Mouse (Mus musculus): Measurements from ENCODE around the gene Sec14l2.
"Not testable (repeated sequence)": the region's sequence is repeated elsewhere in the genome, so short reads cannot be mapped to it uniquely, and the experiment has no call there.

The Sec14l2 gene

DNA sequence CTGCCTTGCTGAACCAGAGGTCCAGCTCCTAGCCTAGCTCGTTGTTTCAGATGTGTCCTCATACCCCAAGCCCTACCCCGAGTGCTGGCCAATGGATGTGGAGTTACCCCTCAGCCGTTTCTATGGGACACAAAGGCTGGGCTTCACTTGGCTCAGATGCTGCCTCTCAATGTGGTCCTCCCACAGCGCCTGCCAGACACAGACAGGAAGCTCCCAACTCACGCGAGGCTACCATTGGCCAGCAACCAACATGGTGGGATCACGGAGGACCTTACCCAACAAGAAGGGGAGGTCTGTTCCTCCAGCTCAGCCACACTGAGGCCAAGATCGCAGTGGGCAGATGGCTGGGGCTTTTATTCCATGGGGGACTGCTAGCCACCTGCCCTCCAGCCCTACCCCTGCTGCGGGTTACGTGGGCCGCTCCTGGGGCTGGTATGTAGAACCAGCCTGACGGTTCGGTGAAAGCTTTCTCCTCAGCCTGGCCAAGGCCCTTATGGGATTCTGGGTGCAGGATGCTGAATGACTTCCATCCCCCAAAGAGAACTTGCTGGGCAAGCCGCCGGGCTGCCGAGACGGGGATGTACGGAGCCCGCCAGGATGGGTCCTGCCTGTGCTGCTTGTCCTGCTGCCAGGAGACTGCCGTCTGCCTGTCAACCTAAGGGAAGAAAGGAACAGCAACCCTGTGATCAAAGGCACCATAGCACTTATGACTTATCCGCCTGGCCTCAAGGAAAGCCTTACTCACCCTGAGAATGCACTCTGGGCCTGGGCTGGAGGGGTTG lies 20.3 kb upstream of the Sec14l2 start:
- CTCF ChIA-PET = interaction anchor here (0.6 to 3.4 kb wide), 8 partner anchors 8 to 829 kb away, joined by 3 to 16 read pairs (median 4); partner anchors contain the start of genes Rnf215 (in 2 of the 4) and Sec14l2 (in 1 of the 4)
- POLR2A ChIA-PET = interaction anchor here in 2 of 4 experiments (0.6 to 1.6 kb wide), 12 partner anchors 9 to 451 kb away, joined by 3 to 10 read pairs (median 4); partner anchors contain the start of genes Tbc1d10a (in 2 of the 2), Ccdc157 (in 1 of the 2), Rnf215 (in 1 of the 2) and Sf3a1 (in 1 of the 2)

DNA sequence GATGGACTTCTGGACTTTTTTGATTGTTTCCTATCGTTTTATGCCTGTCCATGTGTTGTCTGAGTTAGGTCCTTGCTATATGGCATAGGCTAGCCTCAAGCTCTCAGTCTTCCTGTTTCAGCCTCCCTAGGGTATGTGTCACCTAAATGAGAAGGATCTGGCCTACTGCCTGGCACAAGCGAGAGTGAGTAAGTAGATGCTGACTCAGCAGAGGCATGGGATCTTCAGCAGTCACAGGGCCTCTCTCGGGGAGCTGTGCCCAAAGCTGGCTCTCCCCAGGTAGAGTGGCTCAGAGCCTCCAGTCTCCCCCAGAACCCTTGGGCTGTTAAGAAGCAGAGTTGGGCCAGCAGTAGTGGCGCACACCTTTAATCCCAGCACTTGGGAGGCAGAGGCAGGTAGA lies 19.1 kb upstream of the Sec14l2 start:
- ChIA-PET CTCF (interaction anchor here in 1 of 4 experiments (1.2 kb wide), 1 partner anchor 62 kb away, joined by 3 read pairs; no protein-coding TSS in a partner anchor), POLR2A (interaction anchor here in 1 of 4 experiments (0.8 to 1.6 kb wide), 3 partner anchors 18 to 44 kb away, joined by 4 to 5 read pairs (median 4); partner anchors contain the start of gene Tbc1d10a)

DNA sequence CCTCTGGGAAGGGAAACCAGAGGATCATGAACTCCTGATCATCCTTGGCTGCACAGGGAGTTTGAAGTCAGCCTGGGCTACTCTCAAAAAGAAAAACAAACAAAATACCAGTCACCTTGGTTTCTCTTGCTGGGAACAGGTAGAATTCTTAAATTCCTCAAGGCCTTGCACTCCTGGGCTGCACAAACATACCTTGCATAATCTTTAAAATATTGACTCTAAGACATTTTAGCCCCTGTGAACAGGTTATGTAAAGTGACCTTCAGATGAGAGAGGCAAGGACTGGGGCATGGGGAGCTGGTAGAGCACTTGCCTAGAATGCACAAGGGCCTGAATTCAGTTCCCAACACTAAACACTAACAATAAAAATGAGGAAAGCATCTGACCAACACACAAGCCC lies 18.3 kb upstream of the Sec14l2 start:
- ChIA-PET CTCF (no interaction called here), POLR2A (interaction anchor here in 2 of 4 experiments (0.8 to 1.1 kb wide), 2 partner anchors 19 to 129 kb away, joined by 3 to 4 read pairs; no protein-coding TSS in a partner anchor)

DNA sequence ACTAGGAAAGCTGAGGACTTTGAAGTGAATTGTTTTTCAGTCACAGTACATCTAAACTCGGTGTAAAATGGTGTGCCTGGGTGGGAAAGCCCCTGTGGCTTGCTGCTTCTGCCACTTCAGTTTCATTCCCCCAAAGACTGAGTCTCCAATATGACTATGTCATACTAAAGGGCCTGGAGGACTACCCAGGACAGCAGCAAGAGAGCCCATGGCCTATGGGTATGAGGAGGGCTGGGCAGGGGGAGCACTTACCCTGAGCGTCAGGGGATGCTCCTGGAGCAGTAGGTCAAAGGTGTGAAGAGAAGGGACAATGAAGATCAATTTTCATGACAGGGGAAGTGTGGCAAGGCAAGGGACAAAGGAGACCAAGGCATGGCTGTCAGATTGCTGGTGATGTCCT lies 15.7 kb upstream of the Sec14l2 start:
- CTCF ChIA-PET = interaction anchor here in 2 of 4 experiments (1.1 to 1.5 kb wide), 2 partner anchors 80 to 122 kb away, joined by 4 read pairs; no protein-coding TSS in a partner anchor
- POLR2A ChIA-PET = interaction anchor here in 3 of 4 experiments (0.6 to 2.4 kb wide), 7 partner anchors 14 to 850 kb away, joined by 3 to 6 read pairs (median 5); partner anchors contain the start of gene Tbc1d10a (in 1 of the 3)

DNA sequence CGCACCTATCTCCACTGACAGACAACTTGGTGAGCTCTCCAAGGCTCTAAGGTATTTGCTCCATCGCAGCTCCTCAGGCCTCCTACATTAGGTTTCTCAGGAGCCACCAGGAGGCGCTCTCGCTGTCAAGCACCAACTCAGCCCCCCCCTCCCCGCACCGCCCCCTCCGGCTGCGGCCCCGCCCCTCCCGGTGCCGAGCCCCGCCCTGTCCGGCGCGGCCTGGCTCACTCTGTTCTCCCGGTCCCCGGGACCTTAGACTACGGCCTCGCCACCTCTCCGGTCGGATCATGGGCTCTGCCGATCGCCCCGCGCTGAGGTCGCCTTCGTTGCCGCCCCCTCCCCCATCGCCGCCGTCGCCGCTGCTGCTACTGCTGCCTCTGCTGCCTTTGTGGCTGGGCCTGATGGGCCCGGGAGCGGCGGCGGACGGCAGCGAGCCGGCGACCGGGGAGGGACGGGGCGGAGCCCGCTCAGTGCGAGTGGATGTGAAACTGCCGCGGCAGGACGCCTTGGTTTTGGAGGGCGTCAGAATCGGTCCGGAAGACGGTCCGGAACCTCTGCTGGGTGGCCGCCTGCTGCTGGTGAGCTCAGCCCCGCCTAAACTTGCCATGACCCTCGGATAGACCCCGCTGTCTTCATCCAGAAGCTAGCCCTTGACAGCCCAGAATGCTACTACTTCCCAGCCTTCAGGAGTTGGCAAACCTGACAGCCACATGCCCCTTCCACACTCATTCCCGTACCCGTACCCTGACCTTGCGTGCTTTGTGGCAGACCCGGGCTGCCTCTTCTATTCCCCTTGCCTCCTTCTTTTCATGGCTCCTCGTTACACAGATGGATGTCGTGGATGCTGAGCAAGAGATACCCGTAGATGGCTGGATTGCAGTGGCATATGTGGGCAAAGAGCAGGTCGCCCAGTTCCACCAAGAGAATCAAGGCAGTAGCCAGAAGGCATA lies 12.0 kb upstream of the Sec14l2 start, which contains the start of gene Rnf215:
TSS of gene Rnf215 (plus strand) at position 217 of the 950 bp plus-strand sequence.
- CTCF ChIA-PET = interaction anchor here (0.5 to 2.7 kb wide), 69 partner anchors 8 to 1362 kb away, joined by 3 to 42 read pairs (median 4); partner anchors contain the start of genes Sec14l2 (in 3 of the 4), Tbc1d10a (in 2 of the 4), Castor1 (in 1 of the 4) and Ccdc157 (in 1 of the 4)
- POLR2A ChIA-PET = interaction anchor here in 3 of 4 experiments (0.6 to 2.1 kb wide), 29 partner anchors 9 to 744 kb away, joined by 3 to 11 read pairs (median 4); partner anchors contain the start of genes Sec14l2 (in 3 of the 3), Tbc1d10a (in 3 of the 3), Castor1 (in 1 of the 3) and Mtmr3 (in 1 of the 3)

DNA sequence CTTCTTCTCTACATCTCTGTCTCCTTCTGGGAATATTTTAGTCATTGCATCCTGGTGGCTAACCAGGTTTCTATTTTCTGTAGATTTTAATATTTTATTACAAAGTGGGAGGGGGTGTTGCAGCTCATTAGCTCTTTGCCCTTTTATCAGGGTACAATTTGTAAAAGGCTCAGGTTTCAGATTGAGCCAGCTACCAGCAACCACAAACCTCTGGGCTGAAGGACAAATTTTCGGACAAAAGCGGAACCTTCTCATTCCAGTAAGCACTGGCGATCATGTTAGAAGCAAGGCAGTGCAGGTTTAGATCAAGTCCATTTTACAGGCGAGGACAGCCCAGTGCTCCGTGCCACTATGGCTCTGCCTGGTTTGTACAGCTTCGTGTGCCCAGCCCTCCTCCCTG lies 11.2 kb upstream of the Sec14l2 start:
- ChIA-PET CTCF (interaction anchor here (0.5 to 2.7 kb wide), 68 partner anchors 9 to 385 kb away, joined by 3 to 42 read pairs (median 4); partner anchors contain the start of genes Sec14l2 (in 3 of the 4), Tbc1d10a (in 2 of the 4), Castor1 (in 1 of the 4) and Ccdc157 (in 1 of the 4)), POLR2A (interaction anchor here in 3 of 4 experiments (0.6 to 2.1 kb wide), 24 partner anchors 9 to 745 kb away, joined by 3 to 11 read pairs (median 4); partner anchors contain the start of genes Sec14l2 (in 3 of the 3), Tbc1d10a (in 3 of the 3), Castor1 (in 1 of the 3) and Mtmr3 (in 1 of the 3))

DNA sequence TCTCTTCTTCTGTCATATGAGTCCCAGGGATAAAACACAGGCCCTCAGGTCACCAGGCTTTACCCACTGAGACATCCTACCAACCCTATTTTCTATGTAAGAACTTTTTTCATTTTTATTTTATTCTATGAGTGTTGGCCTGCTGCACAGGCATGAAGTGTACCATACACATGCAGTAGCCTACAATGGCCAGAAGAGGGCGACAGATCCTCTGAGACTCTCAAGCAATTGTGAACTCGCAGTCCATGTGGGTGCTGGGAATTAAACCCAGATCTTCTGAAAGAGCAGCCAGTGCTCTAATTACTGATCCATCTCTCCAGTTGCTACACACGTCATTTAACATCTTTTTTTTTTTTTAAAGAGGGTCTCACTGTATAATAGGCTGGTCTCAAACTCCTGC lies 10.2 kb upstream of the Sec14l2 start:
- CTCF ChIA-PET = interaction anchor here in 3 of 4 experiments (0.7 to 2.6 kb wide), 11 partner anchors 10 to 291 kb away, joined by 3 to 16 read pairs (median 9); partner anchors contain the start of genes Castor1 (in 1 of the 3) and Sec14l2 (in 1 of the 3)
- POLR2A ChIA-PET = interaction anchor here in 1 of 4 experiments (2.0 kb wide), 1 partner anchor 11 kb away, joined by 10 read pairs; the partner anchor contains the start of gene Sec14l2

DNA sequence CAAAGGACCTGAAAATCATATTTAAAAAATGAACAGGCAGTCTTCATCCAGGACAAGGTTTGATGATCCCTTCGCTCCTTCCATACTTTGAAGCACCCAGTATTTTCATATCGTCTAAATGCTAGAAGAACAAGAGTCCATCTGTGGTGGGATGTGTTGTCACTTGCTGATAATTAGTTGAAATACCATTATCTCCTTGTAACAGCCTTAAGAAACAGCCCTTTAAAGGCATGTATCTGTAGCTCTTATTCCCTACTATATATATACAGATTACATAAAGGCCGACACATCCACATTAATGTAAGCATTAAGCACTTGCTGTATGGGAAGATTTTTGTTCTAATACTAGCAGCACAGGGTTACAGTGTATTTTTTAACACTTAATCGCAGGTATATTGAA lies 5.2 kb upstream of the Sec14l2 start:
- POLR2A ChIA-PET = interaction anchor here in 1 of 4 experiments (2.8 kb wide), 1 partner anchor 10 kb away, joined by 8 read pairs; no protein-coding TSS in a partner anchor
- CTCF ChIA-PET = not testable (repeated sequence)

DNA sequence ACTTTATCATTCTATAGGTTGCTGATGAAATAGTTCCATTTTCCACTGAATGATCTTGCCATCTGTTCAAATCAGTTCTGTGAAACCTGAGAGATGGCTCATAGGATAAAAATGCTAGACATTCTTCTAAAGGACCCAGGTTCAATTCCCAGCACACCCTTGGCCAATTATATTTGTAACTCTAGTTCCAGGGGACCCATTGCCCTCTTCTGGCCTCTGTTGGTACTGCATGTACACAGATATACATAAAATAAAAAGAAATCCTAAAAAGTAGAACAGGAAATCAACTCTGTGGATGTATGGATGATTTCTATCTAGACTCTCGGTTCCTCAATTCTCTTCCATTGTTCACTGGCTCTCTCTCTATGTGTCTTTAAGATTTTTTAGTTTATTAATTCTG lies 3.8 kb upstream of the Sec14l2 start:
- CTCF ChIA-PET = no interaction called here
- POLR2A ChIA-PET = no interaction called here

DNA sequence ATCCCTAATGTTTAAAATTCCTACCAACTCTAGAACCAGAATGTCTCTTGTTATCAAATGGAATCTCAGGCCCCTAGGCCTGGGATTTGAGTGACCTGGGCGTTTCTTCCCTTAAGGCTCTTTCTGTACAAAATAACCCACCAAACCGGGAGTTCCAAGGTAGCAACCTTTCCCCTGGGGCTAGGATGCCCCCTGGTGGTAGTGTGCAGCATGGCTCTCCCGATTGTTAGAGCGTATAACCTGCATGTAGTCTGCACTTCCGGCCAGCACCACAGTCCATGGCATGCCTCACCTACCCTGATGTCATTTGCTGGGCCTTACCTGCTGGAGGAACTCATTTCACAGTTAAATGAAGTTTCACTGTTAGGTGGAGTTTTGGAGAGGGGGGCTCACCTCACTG lies 707 bp upstream of the Sec14l2 start:
- ChIA-PET CTCF (interaction anchor here in 3 of 4 experiments (0.6 to 2.1 kb wide), 17 partner anchors 9 to 792 kb away, joined by 3 to 10 read pairs (median 4); partner anchors contain the start of genes Rnf215 (in 3 of the 3), Gal3st1 (in 1 of the 3) and Osbp2 (in 1 of the 3)), POLR2A (interaction anchor here in 2 of 4 experiments (0.6 to 2.6 kb wide), 22 partner anchors 8 to 531 kb away, joined by 3 to 11 read pairs (median 4); partner anchors contain the start of genes Rnf215 (in 2 of the 2), Tbc1d10a (in 2 of the 2), Mtfp1 (in 1 of the 2) and Sf3a1 (in 1 of the 2))

DNA sequence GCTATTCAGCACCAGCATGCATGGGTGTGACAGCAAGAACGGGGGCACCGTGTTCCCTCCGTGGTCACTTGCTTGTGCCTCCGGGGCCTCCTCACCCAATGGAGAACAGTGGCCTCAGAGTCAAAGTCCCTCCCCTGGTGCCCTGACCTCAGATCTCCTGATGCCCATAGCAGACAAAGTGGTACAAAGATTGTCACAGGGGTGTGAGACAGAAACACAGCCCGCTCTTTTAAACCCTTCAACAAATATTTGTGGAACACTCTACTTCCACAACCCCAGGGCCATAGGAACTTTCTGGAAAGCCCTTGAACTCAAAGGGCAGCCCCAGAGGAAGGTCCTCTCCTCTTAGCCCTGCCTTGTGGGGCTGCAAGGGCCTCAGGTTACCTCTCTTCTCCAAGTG lies 989 bp downstream of the Sec14l2 start:
- ChIA-PET POLR2A (interaction anchor here in 3 of 4 experiments (1.4 to 2.8 kb wide), 5 partner anchors 12 to 28 kb away, joined by 4 to 19 read pairs (median 10); partner anchors contain the start of gene Rnf215 (in 1 of the 3)), CTCF (interaction anchor here in 3 of 4 experiments (1.4 to 1.9 kb wide), 5 partner anchors 12 to 69 kb away, joined by 6 to 10 read pairs (median 7); partner anchors contain the start of gene Rnf215 (in 2 of the 3))

DNA sequence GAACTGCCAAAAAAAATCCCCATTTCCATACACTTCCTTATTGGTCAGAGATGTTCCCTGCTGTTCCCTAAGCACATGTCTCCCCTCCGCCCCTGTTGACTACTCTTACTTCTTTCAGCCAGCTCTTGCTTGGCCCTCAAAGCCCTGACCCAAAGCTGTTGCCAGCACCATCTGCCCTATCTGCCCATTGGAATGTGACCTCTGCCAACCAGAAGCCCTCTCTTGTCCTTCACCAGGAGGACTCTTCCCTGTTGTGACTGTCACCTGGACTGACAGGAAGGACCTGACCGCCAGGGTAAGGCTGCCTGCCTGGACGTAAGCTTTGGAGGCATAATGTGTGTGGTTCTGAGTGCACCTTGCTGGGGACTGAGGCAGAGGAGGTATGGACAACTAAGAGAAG lies 1.5 kb downstream of the Sec14l2 start:
- CTCF ChIA-PET = interaction anchor here in 2 of 4 experiments (0.6 to 1.9 kb wide), 3 partner anchors 7 to 27 kb away, joined by 3 to 8 read pairs (median 3); partner anchors contain the start of gene Rnf215 (in 1 of the 2)

DNA sequence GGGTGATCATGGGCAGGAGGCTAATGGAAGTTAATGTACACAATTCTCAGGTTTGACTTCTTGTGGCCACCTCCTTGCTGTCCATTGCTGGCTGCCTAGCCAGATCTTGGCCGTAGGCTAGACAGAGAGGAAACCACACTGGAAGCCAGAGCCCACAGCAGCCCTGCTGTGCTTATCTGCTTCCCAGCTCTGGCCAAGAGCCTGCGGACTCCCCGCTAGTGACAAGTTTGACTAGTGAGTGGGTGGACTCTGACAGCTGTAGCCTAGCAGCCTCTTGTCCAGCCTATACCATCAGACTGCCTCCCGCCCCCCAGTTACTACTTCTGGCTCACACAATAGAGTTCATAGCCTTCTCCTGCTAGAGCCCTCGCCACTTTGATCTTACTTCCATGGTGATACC lies 3.6 kb downstream of the Sec14l2 start:
- ChIA-PET CTCF (interaction anchor here in 1 of 4 experiments (1.7 kb wide), 1 partner anchor 15 kb away, joined by 6 read pairs; no protein-coding TSS in a partner anchor), POLR2A (interaction anchor here in 2 of 4 experiments (0.5 to 2.4 kb wide), 7 partner anchors 8 to 524 kb away, joined by 3 to 7 read pairs (median 3); partner anchors contain the start of gene Rnf215 (in 1 of the 2))

More for the DNA sequence above, 1.5 kb downstream of the Sec14l2 start:
- POLR2A ChIA-PET = interaction anchor here in 1 of 4 experiments (2.4 to 2.8 kb wide), 3 partner anchors 13 to 28 kb away, joined by 10 to 19 read pairs (median 11); partner anchors contain the start of gene Rnf215

DNA sequence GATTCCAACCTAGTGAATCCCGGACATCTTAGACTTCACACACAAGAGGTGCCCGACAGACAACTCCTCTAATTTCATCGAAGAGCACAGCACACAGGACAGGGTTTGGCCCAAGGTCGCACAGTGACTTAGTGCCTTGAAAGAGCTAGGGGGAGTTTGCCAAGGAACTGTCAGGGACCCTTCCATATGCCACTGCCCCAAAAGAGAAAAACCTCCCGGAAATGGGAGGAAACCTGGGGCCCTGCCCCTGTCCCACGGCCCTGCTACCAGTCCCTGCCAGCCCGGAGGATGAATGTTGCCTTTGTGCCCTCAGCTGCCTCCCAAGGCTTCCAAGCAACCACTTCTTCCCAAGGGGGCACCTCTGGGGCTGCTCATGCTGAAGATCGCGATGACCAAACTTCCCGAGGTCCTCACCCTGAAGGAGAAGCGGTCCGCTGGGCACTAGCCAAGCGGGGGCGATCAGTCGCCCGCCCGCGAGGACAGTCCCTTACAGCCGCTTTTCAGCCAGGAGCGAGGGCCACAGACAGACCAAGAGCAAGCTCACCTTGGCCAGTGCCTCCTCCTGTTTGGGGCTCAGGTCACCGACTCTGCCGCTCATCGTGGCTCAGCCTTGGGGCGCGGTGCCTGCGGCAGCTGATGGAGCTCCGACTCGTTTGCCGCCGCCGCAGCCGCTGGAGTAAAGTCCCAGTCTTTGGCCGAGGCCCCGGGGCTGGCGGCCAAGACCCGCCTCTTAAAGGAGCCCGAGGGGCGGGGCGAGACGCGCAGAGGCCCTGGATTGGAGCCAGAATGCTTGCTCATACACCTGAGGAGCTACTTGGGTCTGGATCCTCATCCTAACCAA lies 4.9 kb downstream of the Sec14l2 start:
- POLR2A ChIA-PET = interaction anchor here (0.5 to 2.6 kb wide), 34 partner anchors 9 to 488 kb away, joined by 3 to 20 read pairs (median 4); partner anchors contain the start of genes Rnf215 (in 2 of the 4), Tbc1d10a (in 2 of the 4), Mtfp1 (in 1 of the 4) and Pes1 (in 1 of the 4)
- CTCF ChIA-PET = interaction anchor here (0.5 to 1.9 kb wide), 22 partner anchors 12 to 584 kb away, joined by 3 to 10 read pairs (median 4); partner anchors contain the start of gene Rnf215 (in 2 of the 4)

DNA sequence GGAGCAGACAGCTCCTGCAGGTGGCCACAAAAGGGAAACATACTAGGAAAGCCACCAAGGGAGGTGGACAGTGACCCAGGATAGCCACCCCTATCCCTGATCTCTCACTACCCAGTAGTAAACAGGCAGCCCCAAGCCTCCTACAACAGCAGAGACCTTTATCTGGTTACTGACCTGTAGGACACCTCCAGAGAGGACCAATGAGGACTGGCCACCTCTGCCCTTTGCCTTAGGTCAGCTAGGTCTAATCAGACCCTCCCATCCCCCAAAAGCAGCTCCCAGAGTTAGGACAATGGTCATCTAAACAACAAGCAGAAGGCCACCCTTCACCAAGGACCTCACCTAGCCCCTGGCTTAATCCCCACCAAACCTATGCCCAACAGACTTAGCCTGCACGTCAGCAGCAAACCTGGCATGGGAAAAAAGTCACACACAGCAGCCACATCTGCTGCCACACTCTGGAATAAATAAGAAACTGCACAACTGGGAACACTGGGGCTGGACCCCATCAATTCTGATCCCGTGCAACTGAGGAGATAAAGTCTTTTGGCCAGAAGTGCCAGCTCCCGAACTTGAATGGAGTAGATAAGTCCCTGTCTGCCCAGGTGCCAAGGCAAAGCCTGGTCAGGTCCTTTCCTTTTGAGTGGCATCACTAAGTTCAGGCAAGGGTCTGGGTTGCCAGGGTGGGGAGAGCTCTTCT lies 5.7 kb downstream of the Sec14l2 start:
- ChIA-PET CTCF (interaction anchor here (0.5 to 1.9 kb wide), 9 partner anchors 17 to 153 kb away, joined by 3 to 12 read pairs (median 4); partner anchors contain the start of gene Rnf215 (in 1 of the 4)), POLR2A (interaction anchor here in 2 of 4 experiments (0.8 to 2.6 kb wide), 17 partner anchors 9 to 150 kb away, joined by 3 to 20 read pairs (median 4); partner anchors contain the start of genes Mtfp1 (in 1 of the 2) and Rnf215 (in 1 of the 2))
